Mouse (Mus musculus) ES-Bruce4 (cell line): Measurements from ENCODE around the gene Irgm2. TPM values are rescaled to one million over a fixed set of nuclear protein-coding genes. Genes with fewer than 3 reads are reported as not detected.
"Not testable (repeated sequence)": the region's sequence is repeated elsewhere in the genome, so short reads cannot be mapped to it uniquely, and the experiment has no call there.

Experiments
- H3K27ac ChIP-seq: 2 replicates; pipeline ENCODE4 v1.5.1; 2012; ENCODE audit warnings: low read length, inconsistent platforms; ENCODE audit not compliant: insufficient read depth
- H3K27me3 ChIP-seq: 2 replicates; pipeline ENCODE4 v1.6.1; 2012; ENCODE audit warnings: mild to moderate bottlenecking, low read length, inconsistent platforms; ENCODE audit not compliant: control insufficient read depth, poor library complexity, insufficient read depth, severe bottlenecking
- H3K36me3 ChIP-seq: 2 replicates; pipeline ENCODE4 v1.6.1; 2012; ENCODE audit warnings: inconsistent platforms, mild to moderate bottlenecking, low read length, moderate library complexity; ENCODE audit not compliant: control insufficient read depth, poor library complexity, insufficient read depth, severe bottlenecking
- H3K4me1 ChIP-seq: one replicate; pipeline ENCODE4 v1.8.1; 2011; ENCODE audit warnings: low read length; ENCODE audit not compliant: control insufficient read depth, insufficient read depth
- H3K4me3 ChIP-seq: 2 replicates; pipeline ENCODE4 v1.5.1; 2011; ENCODE audit warnings: low read depth, mild to moderate bottlenecking, low read length
- H3K9ac ChIP-seq: 2 replicates; pipeline ENCODE4 v1.6.1; 2012; ENCODE audit warnings: low read depth, mild to moderate bottlenecking, inconsistent platforms; ENCODE audit not compliant: poor library complexity, severe bottlenecking
- H3K9me3 ChIP-seq: replicated peaks from 2 replicates; pipeline ENCODE4 v1.6.1; 2012; ENCODE audit warnings: mild to moderate bottlenecking, low read length, inconsistent platforms; ENCODE audit not compliant: control insufficient read depth, poor library complexity, insufficient read depth, severe bottlenecking
- CTCF ChIP-seq: IDR thresholded peaks from one replicate; pipeline ENCODE4 v1.8.1; 2011; ENCODE audit warnings: low read depth, low read length
- EP300 ChIP-seq: IDR thresholded peaks from 2 replicates; pipeline ENCODE4 v1.6.1; 2011; ENCODE audit warnings: low read depth, low read length; ENCODE audit not compliant: insufficient read depth
- POLR2A ChIP-seq: IDR thresholded peaks from one replicate; pipeline ENCODE4 v1.8.1; 2011; ENCODE audit warnings: low read length; ENCODE audit not compliant: insufficient read depth
- polyA plus RNA-seq: library from polyadenylated mRNA; stranded (reverse); fragments of >200 nt; gene quantifications from 2 replicates; pipeline ENCODE4 v1.2.4, GENCODE M21; 2011; ENCODE audit warnings: low read depth; ENCODE audit not compliant: missing spikeins, insufficient read depth, insufficient read length

The Irgm2 gene
- polyA plus RNA-seq, 1 experiment: 5.6 TPM

DNA sequence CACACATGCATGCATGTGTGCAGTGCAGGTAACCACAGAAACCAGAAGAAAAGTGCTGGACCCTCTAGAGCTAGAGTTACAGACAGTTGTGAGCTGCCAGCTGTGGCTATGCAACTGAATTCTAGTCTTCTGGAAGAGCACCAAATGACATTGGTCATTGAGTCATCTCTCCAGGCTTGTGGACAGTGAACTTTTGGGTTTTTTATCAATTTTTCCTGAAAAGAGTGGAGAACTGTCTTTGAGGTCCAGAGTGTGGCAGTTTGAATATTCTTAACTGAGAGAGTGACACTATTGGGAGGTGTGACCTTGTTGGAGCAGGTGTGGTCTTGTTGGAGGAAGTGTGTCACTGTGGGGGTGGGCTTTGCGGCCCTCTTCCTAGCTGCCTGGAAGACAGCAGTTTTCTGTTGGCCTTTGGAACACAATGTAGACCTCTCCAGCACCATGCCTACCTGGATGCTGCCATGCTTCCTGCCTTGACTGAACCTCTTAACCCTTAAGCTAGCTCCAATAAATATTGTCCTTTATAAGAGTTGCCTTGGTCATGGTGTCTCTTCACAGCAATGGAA is 11.0 kb downstream of the Irgm2 start:
- no peak overlapping the region for H3K27ac ChIP-seq
- no peak for TF ChIP-seq EP300
- TF ChIP-seq POLR2A: no peak
- no peak for TF ChIP-seq CTCF
- no peaks in the 10 kb centered on the region for H3K9me3 ChIP-seq
- peaks cover 4% of the 10 kb centered on the region for H3K4me1 ChIP-seq
- no peaks in the 10 kb centered on the region for H3K27me3 ChIP-seq
- no peak overlapping the region for H3K9ac ChIP-seq
- no peaks in the 10 kb centered on the region for H3K36me3 ChIP-seq
- no peak overlapping the region for H3K4me3 ChIP-seq

DNA sequence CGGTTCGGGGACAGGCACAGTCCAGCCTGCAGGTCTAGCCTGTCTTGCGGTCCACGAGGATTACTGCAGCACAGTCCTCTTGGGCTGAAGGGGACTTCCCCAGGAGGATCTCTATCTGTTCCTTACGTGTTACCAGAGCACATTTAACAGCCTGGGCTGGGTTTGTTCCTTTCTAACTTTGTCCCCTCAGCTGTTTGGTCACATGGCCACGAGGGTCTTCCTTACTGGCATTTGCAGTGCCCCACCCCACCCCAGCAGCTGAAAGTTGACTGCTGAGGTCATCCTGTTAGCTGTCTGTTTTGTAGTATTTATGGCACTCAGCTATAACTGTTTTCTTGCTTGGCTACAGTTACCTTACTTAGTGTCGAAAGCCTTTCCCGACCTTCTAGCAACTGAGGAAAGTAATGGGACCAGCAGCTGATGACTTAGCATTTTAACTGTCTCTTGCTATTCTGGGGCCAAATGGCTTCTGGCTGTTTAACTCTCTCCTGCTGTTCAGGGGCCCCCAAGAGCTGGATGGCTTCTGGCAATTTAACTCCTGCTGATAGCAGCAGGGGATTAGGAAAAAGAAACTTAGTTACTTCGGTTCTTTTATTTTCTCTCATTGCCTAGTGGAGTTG is 11.8 kb downstream of the Irgm2 start:
- H3K36me3 ChIP-seq: no peaks in the 10 kb centered on the region
- H3K4me3 ChIP-seq: no peak overlapping the region
- H3K4me1 ChIP-seq: peaks cover 4% of the 10 kb centered on the region
- no peaks in the 10 kb centered on the region for H3K9me3 ChIP-seq
- H3K9ac ChIP-seq: no peak overlapping the region
- H3K27ac ChIP-seq: no peak overlapping the region
- TF ChIP-seq CTCF (no peak), EP300 (0 out of 2 replicates have a peak, but pooled peaks have one; percentile 40), POLR2A (no peak)
- no peaks in the 10 kb centered on the region for H3K27me3 ChIP-seq

DNA sequence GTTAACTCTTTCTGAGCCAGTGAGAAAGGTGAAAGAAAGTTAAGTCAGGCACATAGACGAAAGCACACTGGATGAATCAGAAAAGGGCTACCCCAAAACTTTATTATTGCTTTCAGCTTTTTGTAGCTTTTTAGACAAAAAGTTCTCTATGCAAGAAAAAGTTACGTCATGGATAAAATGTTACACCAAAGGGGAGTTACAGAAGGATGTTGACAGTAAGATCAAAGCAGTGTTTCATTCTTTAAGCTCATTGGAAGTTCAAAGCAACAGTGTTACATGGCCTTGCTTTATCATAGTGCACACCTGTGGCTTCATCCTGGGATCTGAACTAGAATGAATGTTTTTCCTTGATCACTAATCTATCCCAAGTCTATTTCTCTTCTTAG is 12.3 kb downstream of the Irgm2 start:
- H3K9ac ChIP-seq: no peak overlapping the region
- no peak for TF ChIP-seq EP300
- TF ChIP-seq POLR2A: no peak
- no peak for TF ChIP-seq CTCF

DNA sequence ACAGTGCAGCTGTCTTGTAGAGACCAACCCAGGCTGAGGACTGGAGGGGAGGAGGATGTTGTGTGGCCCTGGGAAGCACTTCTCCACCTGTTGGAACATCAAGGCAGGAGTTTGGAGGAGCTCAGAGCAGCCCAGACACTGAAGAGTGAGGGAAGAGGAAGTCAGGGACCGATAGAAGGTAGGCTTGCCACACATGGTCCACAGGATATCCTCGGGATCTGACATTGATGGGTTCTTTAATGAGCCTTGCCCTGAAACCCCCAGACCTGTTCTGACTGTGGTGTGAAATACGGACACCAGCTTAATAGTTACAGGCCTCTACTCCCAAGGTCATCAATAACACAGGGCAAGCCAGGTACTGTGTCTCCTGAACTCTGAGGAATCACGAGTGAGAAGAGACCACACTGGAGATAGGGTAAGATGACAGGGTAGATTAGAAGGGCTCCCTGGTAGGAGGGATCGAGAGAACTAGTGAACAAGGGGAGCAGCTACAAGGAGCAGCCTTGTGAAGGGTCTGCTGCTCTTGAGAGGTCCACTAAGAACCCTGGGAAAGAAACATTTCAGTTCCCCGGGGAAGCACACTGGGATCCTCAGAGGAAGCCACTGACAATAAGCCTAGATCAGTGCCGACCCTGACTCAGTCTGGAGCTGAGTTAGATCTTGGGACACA is 14.4 kb downstream of the Irgm2 start:
- H3K27ac ChIP-seq: no peak overlapping the region
- no peaks in the 10 kb centered on the region for H3K9me3 ChIP-seq
- H3K4me3 ChIP-seq: no peak overlapping the region
- no peaks in the 10 kb centered on the region for H3K36me3 ChIP-seq
- no peak for TF ChIP-seq POLR2A
- TF ChIP-seq EP300: no peak
- TF ChIP-seq CTCF: no peak
- peaks cover 4% of the 10 kb centered on the region for H3K4me1 ChIP-seq
- H3K9ac ChIP-seq: no peak overlapping the region
- H3K27me3 ChIP-seq: no peaks in the 10 kb centered on the region

More for the DNA sequence above, 12.3 kb downstream of the Irgm2 start:
- Histone ChIP-seq H3K36me3 (no peaks in the 10 kb centered on the region), H3K27ac (no peak overlapping the region), H3K9me3 (no peaks in the 10 kb centered on the region), H3K4me1 (peaks cover 4% of the 10 kb centered on the region), H3K27me3 (no peaks in the 10 kb centered on the region), H3K4me3 (no peak overlapping the region)

DNA sequence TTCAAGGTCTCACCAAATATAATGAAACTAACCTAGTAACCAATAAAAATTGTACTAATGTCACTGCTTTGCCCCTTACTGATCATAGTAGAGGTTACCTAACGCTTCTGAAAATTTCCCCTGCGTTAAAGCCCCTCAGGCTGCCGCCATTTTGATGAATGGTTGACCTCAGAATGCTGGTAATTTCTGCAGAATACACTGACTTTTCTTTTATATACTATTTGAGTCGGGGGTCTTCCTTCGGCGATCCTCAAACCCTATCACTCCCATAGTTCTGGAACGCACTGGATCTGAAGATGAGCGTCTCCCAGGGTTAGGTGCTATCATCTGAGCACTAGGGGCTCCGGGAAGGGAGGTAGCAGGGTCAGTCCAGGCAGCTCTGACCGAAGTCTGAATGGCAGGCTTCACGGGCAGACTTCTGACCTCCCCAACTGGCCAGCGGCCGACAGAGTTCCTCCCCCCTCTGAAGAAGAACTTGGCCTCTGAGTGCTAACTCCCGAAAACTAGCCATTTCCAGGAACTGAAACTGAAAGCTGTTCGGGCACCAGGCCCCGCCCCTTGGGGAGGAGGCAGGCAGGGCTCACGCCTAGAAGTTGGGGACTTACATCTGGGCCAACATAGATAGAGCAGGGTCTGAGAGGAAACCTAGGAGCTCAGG is 15.1 kb downstream of the Irgm2 start:
- no peaks in the 10 kb centered on the region for H3K27me3 ChIP-seq
- no peak for TF ChIP-seq EP300
- TF ChIP-seq POLR2A: no peak
- no peak for TF ChIP-seq CTCF
- no peak overlapping the region for H3K27ac ChIP-seq
- H3K4me3 ChIP-seq: peak overlapping the region; percentile 48; the same call in 1 of the 2 replicates
- no peaks in the 10 kb centered on the region for H3K36me3 ChIP-seq
- peaks cover 4% of the 10 kb centered on the region for H3K4me1 ChIP-seq
- no peaks in the 10 kb centered on the region for H3K9me3 ChIP-seq
- H3K9ac ChIP-seq: peak overlapping the region; percentile 38

DNA sequence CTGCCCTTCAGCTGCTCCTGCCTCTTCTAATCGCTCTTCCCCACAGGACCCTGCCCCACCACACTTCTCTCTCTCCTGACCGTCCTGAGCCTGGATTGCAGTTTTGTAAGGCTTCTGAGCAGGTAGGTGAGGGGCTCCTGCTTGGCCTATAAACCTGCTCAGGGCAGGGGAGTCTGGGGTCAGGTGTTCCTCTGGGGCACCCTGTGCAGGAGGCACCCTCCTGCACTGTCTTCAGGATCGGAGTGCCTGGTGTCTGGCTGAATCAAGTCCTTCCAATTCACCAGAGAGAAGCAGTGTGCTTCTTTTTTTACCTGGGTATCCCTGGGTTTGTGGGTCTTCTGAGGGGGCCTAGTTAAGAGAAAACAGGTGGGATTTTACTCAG is 15.6 kb downstream of the Irgm2 start:
- H3K9ac ChIP-seq, H3K4me1 ChIP-seq, H3K27ac ChIP-seq, H3K36me3 ChIP-seq, H3K4me3 ChIP-seq, H3K27me3 ChIP-seq, H3K9me3 ChIP-seq: not testable (repeated sequence)
